30 mouse cellular contexts compared by ENCODE assay signal in genomic region chr13:118552029-118552428, GRCm38 (mm10).
DNase-seq lines count a peak whose midpoint lies in the region; ATAC-seq and TF ChIP-seq lines count a peak whose summit lies in the region.
"Had no signal": no experiment of that assay in that cellular context is flagged by ENCODE, and none has a peak within 500 bp of the region (broad histone marks: within the 10 kb centered on the region; RNA-seq: fewer than 3 reads in every experiment).

No protein-coding gene starts in this region.

- no peak for DNase-seq in limb, embryonic 10.5 days (ENCODE audit: low spot score)
- DNase-seq in NIH3T3 (ENCODE audit: low read depth) = peak; percentile 26
- no peak for DNase-seq in left cerebral cortex, adult 2 months (ENCODE audit: extremely low spot score in 1 of 2, low spot score in 2 of 2)
- DNase-seq: adrenal gland, adult 8-10 months; adrenal gland, postnatal 25 days; B cell, adult 2 months; cerebellum, adult 11-12 months; cerebellum, adult 8-10 months; cerebellum, postnatal 10 days; cerebellum, postnatal 36 days; embryo, embryonic 11 days; gastrocnemius, postnatal 10 days; gastrocnemius, postnatal 36 days; heart, adult 2 months; heart, postnatal 14 days; heart, postnatal 4 days had no signal

- H3K9me3 ChIP-seq in limb, embryonic 12.5 days = no peaks in the 10 kb centered on the region
- no peaks in the 10 kb centered on the region for H3K9me3 ChIP-seq in limb, embryonic 10.5 days (replicated peaks)
- no peaks in the 10 kb centered on the region for H3K9me3 ChIP-seq in limb, embryonic 13.5 days
- H3K9me3 ChIP-seq: embryonic facial prominence, embryonic 15.5 days; forebrain, embryonic 12.5 days; forebrain, embryonic 15.5 days; G1E; heart, embryonic 10.5 days; heart, embryonic 13.5 days had no signal

- no peak overlapping the region for H3K9ac ChIP-seq in limb, embryonic 12.5 days (replicated peaks)
- H3K9ac ChIP-seq in limb, embryonic 13.5 days = no peak overlapping the region
- H3K9ac ChIP-seq: embryonic facial prominence, embryonic 15.5 days; forebrain, embryonic 12.5 days; forebrain, embryonic 15.5 days; heart, embryonic 13.5 days; hindbrain, embryonic 14.5 days had no signal

- TF ChIP-seq CTCF in left cerebral cortex, adult 2 months (IDR thresholded peaks at IDR 0.05) = no peak

- intact Hi-C loops in left cerebral cortex, adult 2 months (cut with DNase I) = no loop called here

- peak; percentile 71; the same call in 1 of the 2 replicates for ATAC-seq in limb, embryonic 12.5 days (ENCODE audit: insufficient number of reproducible peaks, insufficient read depth, low FRiP score, low TSS enrichment, low read depth)
- ATAC-seq in limb, embryonic 13.5 days (ENCODE audit: low FRiP score, low read depth) = peak; percentile 89
- no peak for ATAC-seq in erythroblast, adult 5-6 weeks (replicated peaks; ENCODE audit: low FRiP score, poor library complexity, severe bottlenecking)
- ATAC-seq: forebrain, embryonic 15.5 days; hindbrain, postnatal 0 days; inflammation-experienced regulatory T-cells, adult 6 months had no signal

- no peaks in the 10 kb centered on the region for H3K36me3 ChIP-seq in limb, embryonic 12.5 days
- H3K36me3 ChIP-seq in limb, embryonic 10.5 days = no peaks in the 10 kb centered on the region
- no peaks in the 10 kb centered on the region for H3K36me3 ChIP-seq in limb, embryonic 13.5 days
- H3K36me3 ChIP-seq: embryonic facial prominence, embryonic 15.5 days; forebrain, embryonic 12.5 days; forebrain, embryonic 15.5 days; G1E; heart, embryonic 10.5 days; heart, embryonic 13.5 days had no signal

- no peak overlapping the region for H3K4me2 ChIP-seq in limb, embryonic 12.5 days
- H3K4me2 ChIP-seq in limb, embryonic 13.5 days (replicated peaks) = no peak overlapping the region
- H3K4me2 ChIP-seq: embryonic facial prominence, embryonic 15.5 days; forebrain, embryonic 12.5 days; forebrain, embryonic 15.5 days; heart, embryonic 13.5 days; hindbrain, embryonic 14.5 days had no signal

- no peaks in the 10 kb centered on the region for H3K4me1 ChIP-seq in limb, embryonic 12.5 days (replicated peaks)
- no peaks in the 10 kb centered on the region for H3K4me1 ChIP-seq in limb, embryonic 10.5 days
- peaks cover 4% of the 10 kb centered on the region; the same call in 1 of the 2 replicates for H3K4me1 ChIP-seq in limb, embryonic 13.5 days
- H3K4me1 ChIP-seq: embryonic facial prominence, embryonic 15.5 days; forebrain, embryonic 12.5 days; forebrain, embryonic 15.5 days; heart, embryonic 10.5 days; heart, embryonic 13.5 days had no signal

- WGBS in limb, embryonic 12.5 days = 68% methylated on average over 2 of the region's 2 CpGs
- WGBS in limb, embryonic 10.5 days = 90% methylated on average over 2 of the region's 2 CpGs
- WGBS in limb, embryonic 13.5 days = 30% methylated on average over 2 of the region's 2 CpGs

- H3K27me3 ChIP-seq in limb, embryonic 12.5 days = no peaks in the 10 kb centered on the region
- no peaks in the 10 kb centered on the region for H3K27me3 ChIP-seq in limb, embryonic 10.5 days (ENCODE audit: low read depth, poor library complexity, severe bottlenecking)
- peaks cover 4% of the 10 kb centered on the region; the same call in 1 of the 2 replicates for H3K27me3 ChIP-seq in limb, embryonic 13.5 days
- H3K27me3 ChIP-seq: CH12.LX; embryonic facial prominence, embryonic 15.5 days; forebrain, embryonic 12.5 days; forebrain, embryonic 15.5 days; heart, embryonic 13.5 days had no signal

- no peak overlapping the region for H3K27ac ChIP-seq in limb, embryonic 12.5 days
- H3K27ac ChIP-seq in limb, embryonic 10.5 days = no peak overlapping the region
- H3K27ac ChIP-seq in limb, embryonic 13.5 days = no peak overlapping the region
- no peak overlapping the region for H3K27ac ChIP-seq in left cerebral cortex, adult 2 months
- H3K27ac ChIP-seq: embryonic facial prominence, embryonic 15.5 days; forebrain, embryonic 12.5 days; forebrain, embryonic 15.5 days; heart, adult 2 months; heart, embryonic 10.5 days; heart, embryonic 13.5 days; hindbrain, embryonic 14.5 days; hindbrain, postnatal 0 days had no signal

- no peak overlapping the region for H3K4me3 ChIP-seq in limb, embryonic 12.5 days (replicated peaks)
- no peak overlapping the region for H3K4me3 ChIP-seq in limb, embryonic 10.5 days
- H3K4me3 ChIP-seq in limb, embryonic 13.5 days = no peak overlapping the region
- H3K4me3 ChIP-seq in left cerebral cortex, adult 2 months = no peak overlapping the region
- H3K4me3 ChIP-seq: embryonic facial prominence, embryonic 15.5 days; erythroblast, embryonic 14.5 days; forebrain, embryonic 12.5 days; forebrain, embryonic 15.5 days; heart, adult 2 months; heart, embryonic 10.5 days; heart, embryonic 13.5 days had no signal
